Mouse (Mus musculus) heart, adult 9 months (tissue): Measurements from ENCODE around the gene Lta.

Source experiments
- DNase-seq, 2 experiments: peaks; one replicate each; pipeline ENCODE4 v3.0.0; 2022; ENCODE audit warnings: low spot score in 2 of 2

The Lta gene

GRCm38 (mm10) chr17:35185639-35186611, 19.2 kb downstream of the Lta start:
- peak in 1 of 2 experiments; percentile 73 for DNase-seq

GRCm38 (mm10) chr17:35180093-35180492, 25.1 kb downstream of the Lta start:
- DNase-seq = no peak

- DNase-seq = peak in 1 of 2 experiments; percentile 74
Observed at GRCm38 (mm10) chr17:35178528-35178927, 26.6 kb downstream of the Lta start.

GRCm38 (mm10) chr17:35175968-35176367, 29.2 kb downstream of the Lta start, which contains the start of gene Aif1:
Gene Aif1 (minus strand): TSS chr17:35176068.
- DNase-seq = no peak

GRCm38 (mm10) chr17:35175382-35175781, 29.8 kb downstream of the Lta start:
- no peak for DNase-seq

GRCm38 (mm10) chr17:35174201-35174977, 30.8 kb downstream of the Lta start:
- DNase-seq = no peak

GRCm38 (mm10) chr17:35173329-35173728, 31.8 kb downstream of the Lta start:
- DNase-seq = no peak

- no peak for DNase-seq
Observed at GRCm38 (mm10) chr17:35172445-35173234, 32.5 kb downstream of the Lta start.

GRCm38 (mm10) chr17:35168541-35169207, 36.5 kb downstream of the Lta start:
- DNase-seq = no peak

- no peak for DNase-seq
Observed at GRCm38 (mm10) chr17:35167794-35168193, 37.4 kb downstream of the Lta start.

GRCm38 (mm10) chr17:35166352-35167035, 38.7 kb downstream of the Lta start:
- DNase-seq = peak; percentile 59 to 60

- DNase-seq = no peak
Observed at GRCm38 (mm10) chr17:35165451-35166155, 39.5 kb downstream of the Lta start.

GRCm38 (mm10) chr17:35164568-35165450, 40.3 kb downstream of the Lta start, which contains the start of gene Prrc2a:
Gene Prrc2a (minus strand): TSS chr17:35164897.
- peak; percentile 99 for DNase-seq

GRCm38 (mm10) chr17:35164218-35164567, 41.0 kb downstream of the Lta start:
- DNase-seq = peak in 1 of 2 experiments; percentile 55

GRCm38 (mm10) chr17:35163326-35164081, 41.6 kb downstream of the Lta start:
- no peak for DNase-seq

GRCm38 (mm10) chr17:35162730-35163129, 42.4 kb downstream of the Lta start:
- peak in 1 of 2 experiments; percentile 52 for DNase-seq

- no peak for DNase-seq
Observed at GRCm38 (mm10) chr17:35162121-35162520, 43.0 kb downstream of the Lta start.

- DNase-seq = no peak
Observed at GRCm38 (mm10) chr17:35161421-35161820, 43.7 kb downstream of the Lta start.
